Mouse (Mus musculus): ENCODE measurements around the gene Car15.

GRCm38 (mm10) chr16:17851860-17852259 lies 13.7 kb upstream of the Car15 start:
- TF ChIP-seq CTCF (IDR thresholded peaks at IDR 0.05; ENCODE audit: low read depth, low read length), result no peak
- no peak for TF ChIP-seq POLR2A (IDR thresholded peaks at IDR 0.05; ENCODE audit: extremely low read depth, insufficient read depth, low read length)

Measured in liver, adult 2 months (tissue).